Mouse (Mus musculus) T-helper 17 cell (primary cell): ENCODE measurements around the gene Ltb.

Source experiments
- in situ Hi-C, 2 experiments: fragments of 300-600 bp; cut with MboI, MseI; formaldehyde crosslinking; loops; 1 replicate in 1 of 2; 2 replicates in 1 of 2; pipeline ENCODE4 v1.15.1; 2025; ENCODE audit warnings: high pct_unique_total_duplicates in 2 of 2

The Ltb gene

DNA sequence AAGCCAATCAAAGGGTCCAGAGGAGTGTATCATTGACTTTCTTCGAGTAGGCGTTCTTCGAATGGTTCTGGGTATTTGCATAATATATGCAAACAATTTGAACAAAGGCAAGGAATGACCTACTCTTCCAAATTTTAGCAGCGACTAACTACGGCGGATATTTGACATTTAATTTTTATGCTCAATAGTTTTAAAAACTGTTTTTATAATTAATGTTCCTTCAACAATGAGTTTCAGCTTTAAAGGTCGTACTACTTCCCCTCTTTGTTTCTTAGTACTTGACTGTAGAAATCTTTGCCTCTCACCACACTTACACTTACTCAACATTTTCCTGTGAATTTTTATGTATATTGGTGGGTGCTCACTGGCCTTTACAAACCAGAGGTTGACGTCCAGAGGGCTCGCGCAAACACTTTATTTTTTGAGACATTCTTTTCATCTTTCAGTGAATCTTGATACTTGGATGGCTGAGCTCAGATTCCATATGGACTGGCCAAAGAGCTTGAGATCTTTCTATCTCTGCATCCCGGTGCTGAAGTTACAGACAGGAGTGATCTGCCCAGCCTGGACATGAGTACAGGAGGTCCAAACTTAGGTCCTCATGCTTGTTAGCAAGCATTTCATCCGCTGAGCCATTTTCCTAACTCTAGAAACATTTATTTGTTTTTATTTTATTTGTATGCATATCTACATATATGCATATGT, 28.6 kb upstream of the Ltb start:
- in situ Hi-C loops = no loop called here

DNA sequence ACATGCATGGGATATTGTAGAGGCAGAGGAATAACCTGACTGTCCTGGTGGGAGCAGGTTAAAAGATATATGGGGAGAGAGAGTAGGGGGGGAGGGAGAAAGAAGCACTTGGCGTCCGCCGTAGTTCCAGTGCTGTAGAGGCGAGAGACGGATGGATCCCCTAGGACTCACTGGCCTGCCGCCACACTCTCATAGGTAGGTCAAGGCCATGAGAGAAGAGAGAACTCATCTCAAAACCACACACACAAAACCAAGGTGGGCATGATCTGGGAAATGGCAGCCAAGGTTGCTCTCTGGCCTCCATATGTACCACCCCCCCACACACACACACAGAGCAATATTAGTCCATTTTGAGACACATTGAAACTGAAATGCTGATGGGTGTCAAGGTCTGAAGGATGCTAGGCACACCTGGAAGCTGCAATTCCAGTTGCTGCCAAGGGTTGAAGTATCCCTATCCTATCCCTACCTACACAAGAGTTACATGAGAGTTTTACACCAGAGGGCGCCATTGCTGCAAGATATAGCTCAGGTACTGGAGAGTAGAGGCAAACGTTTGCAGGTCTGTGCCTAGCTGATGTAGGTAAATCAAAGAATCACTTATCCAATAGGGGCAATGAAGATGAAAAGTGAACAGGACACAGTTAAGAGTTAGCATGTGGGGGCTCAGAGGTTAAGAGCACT, 27.7 kb upstream of the Ltb start:
- in situ Hi-C loops = no loop called here

DNA sequence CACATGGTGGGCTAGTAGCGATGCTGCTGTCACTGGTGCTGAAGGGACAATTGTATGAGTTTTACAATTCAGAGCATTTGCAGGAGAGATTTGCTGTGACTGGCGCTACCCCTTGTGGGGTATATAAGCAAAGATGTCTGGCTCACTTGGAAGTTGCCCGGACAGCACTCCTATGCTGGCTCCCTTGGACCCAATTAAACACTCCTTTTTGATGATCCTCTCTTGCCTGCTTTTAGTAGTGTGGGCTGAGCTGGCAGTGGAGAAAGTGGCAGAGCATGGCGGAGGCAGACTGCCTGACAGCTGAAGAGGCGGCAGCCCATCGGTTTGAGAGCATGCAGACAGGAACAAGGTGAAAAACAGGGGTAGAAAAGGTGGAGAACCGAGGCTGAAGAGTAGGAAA, 26.4 kb upstream of the Ltb start:
- in situ Hi-C loops = no loop called here

- in situ Hi-C loops = no loop called here
These were observed 25.6 kb upstream of the Ltb start for GRCm38 (mm10) chr17:35168541-35169207.

- in situ Hi-C loops = loop anchor here (5.0 kb wide), 1 partner anchor 60 kb away; the partner anchor contains the start of gene Atp6v1g2 (in 2 of the 2)
These were observed 21.6 kb upstream of the Ltb start for GRCm38 (mm10) chr17:35172445-35173234.

DNA sequence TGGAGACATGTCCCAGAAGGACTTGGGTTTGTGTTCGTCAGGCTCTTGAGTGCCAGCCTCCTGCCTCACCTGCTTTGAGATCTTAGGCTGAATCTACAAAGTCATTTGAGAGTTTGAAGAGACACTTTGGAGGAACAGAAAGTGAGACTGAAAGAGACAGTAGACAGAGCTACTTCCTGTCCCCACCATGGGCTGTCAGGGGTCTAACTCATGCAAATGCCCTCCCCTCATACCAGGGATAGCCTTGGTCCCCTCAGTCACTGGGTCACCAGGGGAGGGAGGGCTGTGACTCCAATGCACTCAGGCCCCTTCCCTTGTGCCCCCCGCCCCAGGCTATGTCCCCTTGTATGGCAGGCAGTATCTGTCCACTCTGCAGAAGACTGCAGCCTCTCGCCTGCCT, 20.9 kb upstream of the Ltb start:
- in situ Hi-C loops = loop anchor here (5.0 kb wide), 1 partner anchor 59 kb away; the partner anchor contains the start of gene Atp6v1g2 (in 2 of the 2)

GRCm38 (mm10) chr17:35174201-35174977, 19.9 kb upstream of the Ltb start:
- in situ Hi-C loops = loop anchor here (5.0 kb wide), 1 partner anchor 58 kb away; the partner anchor contains the start of gene Atp6v1g2 (in 2 of the 2)

- in situ Hi-C loops = no loop called here
These were observed 18.9 kb upstream of the Ltb start for GRCm38 (mm10) chr17:35175382-35175781.

- in situ Hi-C loops = no loop called here
These were observed 18.3 kb upstream of the Ltb start, which contains the start of gene Aif1 for GRCm38 (mm10) chr17:35175968-35176367. Gene Aif1 (minus strand): TSS chr17:35176068.

GRCm38 (mm10) chr17:35178528-35178927, 15.7 kb upstream of the Ltb start:
- in situ Hi-C loops = no loop called here

DNA sequence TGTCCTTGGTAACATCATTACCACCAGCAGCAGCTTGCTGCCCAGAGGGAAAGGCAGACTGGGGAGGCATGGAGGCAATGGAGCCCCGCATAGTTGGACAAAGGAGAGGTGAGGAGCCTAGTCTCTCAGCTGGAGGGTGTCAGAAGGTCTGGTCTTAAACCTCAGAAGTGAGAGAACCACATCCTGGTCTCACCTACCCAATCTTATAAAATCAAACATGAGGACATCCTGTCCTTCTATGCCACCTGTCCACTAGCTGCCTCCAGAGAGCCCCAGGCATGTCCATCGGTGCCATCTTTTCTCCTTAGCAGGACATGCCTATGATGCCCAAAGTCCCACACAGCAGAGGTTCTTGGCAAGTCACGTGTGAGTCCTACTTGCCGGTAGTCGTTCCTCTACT, 14.1 kb upstream of the Ltb start:
- in situ Hi-C loops = no loop called here

GRCm38 (mm10) chr17:35185639-35186611, 8.3 kb upstream of the Ltb start:
- in situ Hi-C loops = no loop called here

DNA sequence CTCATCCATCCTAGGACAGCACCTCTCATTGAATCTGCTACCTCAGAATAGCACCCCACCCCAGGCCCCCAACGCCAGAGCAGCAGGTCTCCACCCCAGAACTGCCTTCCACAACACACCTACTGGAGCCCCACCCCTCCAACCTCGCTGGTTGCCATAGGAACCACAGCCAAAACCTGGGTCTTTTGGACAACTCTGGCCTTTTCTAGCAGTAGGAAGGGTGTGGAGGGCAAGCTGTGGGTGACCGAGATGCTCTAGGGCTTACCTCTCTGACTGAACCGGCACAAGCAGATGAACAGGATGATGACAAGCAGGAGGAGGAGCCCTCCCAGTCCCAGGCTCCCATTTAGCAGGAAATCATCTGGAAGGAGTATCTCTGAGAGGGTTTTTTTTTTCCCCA, 7.6 kb upstream of the Ltb start:
- in situ Hi-C loops = no loop called here

GRCm38 (mm10) chr17:35187345-35187744, 6.9 kb upstream of the Ltb start:
- in situ Hi-C loops = no loop called here

GRCm38 (mm10) chr17:35187959-35188610, 6.2 kb upstream of the Ltb start, which contains the start of gene Lst1:
Gene Lst1 (minus strand): TSS chr17:35188439.
- in situ Hi-C loops = no loop called here

DNA sequence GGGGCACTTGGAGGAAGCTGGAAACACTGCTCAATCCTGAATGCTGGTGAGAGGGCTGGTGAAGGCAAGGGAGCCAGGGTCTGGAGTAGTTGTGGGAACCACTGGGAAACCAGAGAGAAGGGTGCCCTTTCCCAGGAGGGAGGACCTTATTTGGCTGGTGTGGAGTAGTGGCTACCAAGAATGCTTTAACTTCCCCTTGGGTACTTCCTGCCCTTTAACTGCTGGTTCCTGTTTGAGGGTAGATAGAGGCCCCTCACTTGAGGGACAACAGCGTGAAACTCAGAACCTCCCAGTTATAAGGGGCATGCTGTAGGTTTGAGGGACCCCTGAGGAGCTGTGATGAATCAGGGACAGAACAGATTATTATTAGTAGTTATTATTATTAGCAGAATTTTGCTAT, 5.1 kb upstream of the Ltb start:
- in situ Hi-C loops = no loop called here

GRCm38 (mm10) chr17:35190096-35190495, 4.1 kb upstream of the Ltb start:
- in situ Hi-C loops = no loop called here

- in situ Hi-C loops = no loop called here
These were observed 2.5 kb upstream of the Ltb start for GRCm38 (mm10) chr17:35191723-35192122.

DNA sequence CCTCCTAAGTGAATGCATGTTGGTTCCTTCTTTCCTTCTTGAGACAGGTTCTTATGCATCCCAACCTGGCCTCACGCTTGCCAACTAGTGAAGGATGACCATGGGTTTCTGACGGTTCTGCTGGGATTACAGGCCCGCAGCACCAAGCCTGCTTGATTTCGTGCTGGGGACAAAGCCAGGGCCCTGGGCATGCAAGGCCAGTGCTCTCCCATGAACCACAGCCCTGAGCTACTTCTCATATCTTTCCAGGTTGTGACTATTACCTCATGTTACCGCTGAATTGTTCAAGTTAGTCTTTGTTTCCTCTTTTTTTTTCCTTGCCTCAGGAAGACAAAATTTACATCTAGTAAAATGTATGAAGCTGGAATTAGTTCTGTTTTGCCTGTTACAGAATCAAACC, 1.3 kb upstream of the Ltb start:
- in situ Hi-C loops = no loop called here
